Mouse (Mus musculus) stomach, postnatal 0 days (tissue): ENCODE results near the gene P3h3. TPM values are rescaled to one million over a fixed set of nuclear protein-coding genes. Genes with fewer than 3 reads are reported as not detected.

Experiments
- ATAC-seq: fragments of 200-750 bp; cut with Nextera tagmentation; 2 replicates; pipeline ENCODE4 v1.8.0; 2017; ENCODE audit not compliant: low FRiP score, low TSS enrichment
- DNase-seq: peaks from one replicate; pipeline ENCODE4 v3.0.0-alpha.2; 2016; ENCODE audit warnings: low spot score
- H3K27ac ChIP-seq: fragments of 300-500 bp; sonication (generic); replicated peaks from 2 replicates; pipeline ENCODE4 v1.5.1; 2014; ENCODE audit warnings: mild to moderate bottlenecking, control low read depth
- H3K27me3 ChIP-seq: fragments of 300-500 bp; sonication (generic); 2 replicates; pipeline ENCODE4 v1.6.1; 2014; ENCODE audit warnings: low read length; ENCODE audit not compliant: control insufficient read depth, insufficient read depth
- H3K36me3 ChIP-seq: fragments of 300-500 bp; sonication (generic); 2 replicates; pipeline ENCODE4 v1.6.1; 2014; ENCODE audit warnings: low read length, mixed read lengths; ENCODE audit not compliant: control insufficient read depth, insufficient read depth
- H3K4me1 ChIP-seq: fragments of 300-500 bp; sonication (generic); replicated peaks from 2 replicates; pipeline ENCODE4 v1.6.1; 2014; ENCODE audit warnings: antibody characterized with exemption; ENCODE audit not compliant: control insufficient read depth, insufficient read depth
- H3K4me2 ChIP-seq: fragments of 300-500 bp; sonication (generic); replicated peaks from 2 replicates; pipeline ENCODE4 v1.6.1; 2014; ENCODE audit warnings: low read depth, mild to moderate bottlenecking, control low read depth, moderate library complexity
- H3K4me3 ChIP-seq: fragments of 300-500 bp; sonication (generic); 2 replicates; pipeline ENCODE4 v1.5.1; 2014; ENCODE audit warnings: low read depth, low read length, control low read depth
- H3K9ac ChIP-seq: fragments of 300-500 bp; sonication (generic); 2 replicates; pipeline ENCODE4 v1.6.1; 2014; ENCODE audit warnings: mild to moderate bottlenecking, low read length, control low read depth, mixed read lengths
- H3K9me3 ChIP-seq: fragments of 300-500 bp; sonication (generic); 2 replicates; pipeline ENCODE4 v1.6.1; 2016; ENCODE audit warnings: low read length; ENCODE audit not compliant: control insufficient read depth
- CTCF ChIP-seq: IDR thresholded peaks from 2 replicates; pipeline ENCODE4 v1.5.1; 2016; ENCODE audit warnings: antibody characterized with exemption, low read depth, mild to moderate bottlenecking, moderate library complexity
- EP300 ChIP-seq: optimal IDR thresholded peaks from 2 replicates; pipeline ENCODE3; 2016; ENCODE audit warnings: antibody characterized with exemption
- WGBS: fragments of 180-500 bp; shearing (Covaris S2); extraction: QIAGEN DNeasy Blood & Tissue Kit; methylation state at CpG from one replicate; pipeline ENCODE4 v1.1.7; 2014; 5-methylcytosine and 5-hydroxymethylcytosine counted together
- polyA plus RNA-seq: library from polyadenylated mRNA; unstranded; fragments of >200 nt; fragmentation: Nextera tagmentation; extraction: Ambion mirVana; gene quantifications from 2 replicates; pipeline ENCODE4 v1.2.1, GENCODE M21; 2015

Gene P3h3
- polyA plus RNA-seq = 9.7 and 10.7 TPM in 2 replicates

GRCm38 (mm10) chr6:124856916-124857839, at the start of gene P3h3:
P3h3 (minus strand) TSS chr6:124857752.
- Histone ChIP-seq H3K9ac (peak within 1 kb of the TSS; percentile 87), H3K4me2 (peak within 1 kb of the TSS; percentile 82), H3K27me3 (no peaks in the 10 kb centered on the region; the same call in 1 of the 2 replicates), H3K4me1 (no peaks in the 10 kb centered on the region), H3K9me3 (no peaks in the 10 kb centered on the region), H3K4me3 (peak within 1 kb of the TSS; percentile 72), H3K27ac (peak within 1 kb of the TSS; percentile 90), H3K36me3 (no peaks in the 10 kb centered on the region)
- peak; percentile 84 for ATAC-seq
- under 1% methylated on average over 65 of the region's 86 CpGs for WGBS
- peak; percentile 83 for TF ChIP-seq CTCF
- TF ChIP-seq EP300 = no peak
- peak; percentile 82 for DNase-seq

GRCm38 (mm10) chr6:124904991-124905860, 47.7 kb upstream of the P3h3 start:
- ATAC-seq = no peak

GRCm38 (mm10) chr6:124904161-124904981, 46.8 kb upstream of the P3h3 start:
- 9% methylated on average over 24 of the region's 24 CpGs for WGBS
- peak overlapping the region; percentile 78 for H3K4me2 ChIP-seq
- peak; percentile 72 for DNase-seq

More at GRCm38 (mm10) chr6:124904991-124905860, 47.7 kb upstream of the P3h3 start:
- H3K36me3 ChIP-seq = no peaks in the 10 kb centered on the region
- H3K9me3 ChIP-seq = no peaks in the 10 kb centered on the region
- peaks cover 6% of the 10 kb centered on the region; the same call in 1 of the 2 replicates for H3K4me1 ChIP-seq
- H3K4me2 ChIP-seq = peak overlapping the region; percentile 78
- TF ChIP-seq CTCF (no peak), EP300 (no peak)
- no peak overlapping the region for H3K4me3 ChIP-seq
- H3K27ac ChIP-seq = peak overlapping the region; percentile 97
- peak overlapping the region; percentile 75; the same call in 1 of the 2 replicates for H3K9ac ChIP-seq
- H3K27me3 ChIP-seq = no peaks in the 10 kb centered on the region
- no peak for DNase-seq
- 45% methylated on average over 13 of the region's 16 CpGs for WGBS

GRCm38 (mm10) chr6:124903580-124904151, 46.1 kb upstream of the P3h3 start:
- under 1% methylated on average over 22 of the region's 23 CpGs for WGBS
- H3K9ac ChIP-seq = peak overlapping the region; percentile 75

More at GRCm38 (mm10) chr6:124904161-124904981, 46.8 kb upstream of the P3h3 start:
- no peaks in the 10 kb centered on the region for H3K4me1 ChIP-seq
- no peaks in the 10 kb centered on the region for H3K27me3 ChIP-seq
- H3K4me3 ChIP-seq = peak overlapping the region; percentile 55
- H3K9me3 ChIP-seq = no peaks in the 10 kb centered on the region
- TF ChIP-seq CTCF (peak; percentile 78), EP300 (no peak)
- H3K36me3 ChIP-seq = no peaks in the 10 kb centered on the region
- peak; percentile 78 for ATAC-seq
- peak overlapping the region; percentile 75 for H3K9ac ChIP-seq
- peak overlapping the region; percentile 97 for H3K27ac ChIP-seq

GRCm38 (mm10) chr6:124901851-124902250, 44.3 kb upstream of the P3h3 start:
- ATAC-seq = no peak
- H3K4me3 ChIP-seq = no peak overlapping the region
- no peak for DNase-seq
- no peaks in the 10 kb centered on the region for H3K27me3 ChIP-seq
- no peaks in the 10 kb centered on the region for H3K4me1 ChIP-seq
- no peak overlapping the region for H3K4me2 ChIP-seq
- H3K9me3 ChIP-seq = no peaks in the 10 kb centered on the region
- no peak overlapping the region for H3K9ac ChIP-seq
- H3K36me3 ChIP-seq = no peaks in the 10 kb centered on the region
- TF ChIP-seq EP300 = no peak
- TF ChIP-seq CTCF = no peak
- H3K27ac ChIP-seq = no peak overlapping the region

More at GRCm38 (mm10) chr6:124903580-124904151, 46.1 kb upstream of the P3h3 start:
- no peaks in the 10 kb centered on the region for H3K9me3 ChIP-seq
- no peaks in the 10 kb centered on the region for H3K4me1 ChIP-seq
- peak; percentile 88 for ATAC-seq
- peak overlapping the region; percentile 97 for H3K27ac ChIP-seq
- H3K4me3 ChIP-seq = peak overlapping the region; percentile 55
- TF ChIP-seq CTCF (peak; percentile 98), EP300 (no peak)
- peak; percentile 97 for DNase-seq
- H3K27me3 ChIP-seq = no peaks in the 10 kb centered on the region
- no peaks in the 10 kb centered on the region for H3K36me3 ChIP-seq
- H3K4me2 ChIP-seq = peak overlapping the region; percentile 78
